Mouse (Mus musculus): ENCODE measurements around the gene Klri2.

DNA sequence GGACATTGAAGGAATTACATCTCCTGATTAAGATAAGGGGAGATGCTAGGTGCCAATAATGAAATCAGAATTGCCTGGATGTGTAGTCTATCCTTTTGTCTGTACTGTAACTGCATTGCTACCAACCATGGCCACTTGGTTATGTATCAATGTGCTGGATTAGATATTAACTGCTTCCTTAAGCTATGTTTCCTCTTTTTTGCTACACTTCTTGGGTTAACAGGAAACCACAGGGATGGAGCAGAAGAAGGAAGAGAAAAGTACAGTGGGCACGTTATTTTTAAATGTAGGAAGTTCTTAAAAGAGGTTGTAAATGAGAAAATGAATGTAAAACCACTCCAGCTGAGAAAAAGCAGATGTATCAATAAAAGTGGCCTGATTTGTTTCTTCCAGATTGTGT is 26.7 kb downstream of the Klri2 start:
- TF ChIP-seq CTCF (IDR thresholded peaks at IDR 0.05; ENCODE audit: insufficient read depth, low read length) = no peak
- no peak for TF ChIP-seq POLR2A (IDR thresholded peaks at IDR 0.05; ENCODE audit: borderline replicate concordance, extremely low read depth, low read depth, low read length)

Data from lung, adult 2 months (tissue).